Mouse (Mus musculus) megakaryocyte, embryonic 14.5 days (primary cell): Measurements from ENCODE around the gene Ptpra. TPM values are rescaled to one million over a fixed set of nuclear protein-coding genes. Genes with fewer than 3 reads are reported as not detected.
A peak's percentile ranks its signal among the peaks of the same experiment; 100 is the strongest.
"Not testable (repeated sequence)": the region's sequence is repeated elsewhere in the genome, so short reads cannot be mapped to it uniquely, and the experiment has no call there.

Experiments used
- H3K27me3 ChIP-seq: replicated peaks from 2 replicates; pipeline ENCODE3; 2012; ENCODE audit warnings: inconsistent platforms
- H3K36me3 ChIP-seq: replicated peaks from 2 replicates; pipeline ENCODE3; 2012; ENCODE audit warnings: low read length, inconsistent platforms, mixed read lengths
- H3K4me1 ChIP-seq: 2 replicates; pipeline ENCODE4 v1.6.1; 2012; ENCODE audit warnings: inconsistent platforms
- H3K4me3 ChIP-seq: replicated peaks from 2 replicates; pipeline ENCODE3; 2012; ENCODE audit warnings: moderate library complexity, mild to moderate bottlenecking, inconsistent platforms
- H3K9me3 ChIP-seq: 2 replicates; pipeline ENCODE4 v1.6.1; 2012; ENCODE audit warnings: inconsistent platforms
- FLI1 ChIP-seq: IDR thresholded peaks from 2 replicates; pipeline ENCODE4 v1.6.1; 2012; ENCODE audit warnings: low read length, inconsistent platforms, mixed read lengths
- GATA1 ChIP-seq: IDR thresholded peaks from 3 replicates; pipeline ENCODE4 v1.6.1; 2012; ENCODE audit warnings: mixed read lengths, low read length, inconsistent platforms, borderline replicate concordance
- polyA plus RNA-seq: library from polyadenylated mRNA; stranded (reverse); fragments of >175 nt; gene quantifications from 2 replicates; pipeline ENCODE4 v1.2.3, GENCODE M21; 2012; ENCODE audit warnings: low replicate concordance; ENCODE audit not compliant: insufficient read depth

Gene Ptpra
- polyA plus RNA-seq, 1 experiment = 14.1 TPM

DNA sequence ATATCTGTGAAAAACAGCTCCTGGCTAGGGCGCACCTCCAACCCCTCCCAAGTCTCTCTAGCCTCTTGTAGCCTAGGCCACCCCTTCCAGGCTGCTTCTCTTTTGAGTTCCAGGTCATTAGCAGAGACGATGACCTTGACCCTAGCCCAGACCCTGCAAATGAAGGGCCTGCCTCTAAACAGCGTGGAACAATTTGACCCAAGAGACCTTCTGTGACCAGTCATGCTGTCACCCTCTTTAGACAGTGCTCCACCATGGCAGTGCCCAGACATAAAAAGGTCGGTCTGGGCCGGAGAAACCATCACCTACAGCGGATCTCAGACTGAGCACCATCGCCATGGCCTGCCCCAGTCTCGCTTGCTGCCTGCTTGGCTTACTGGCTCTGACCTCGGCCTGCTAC is 125.8 kb downstream of the Ptpra start, which contains the start of gene Oxt:
Gene Oxt, plus strand, starts transcription at position 301 of the 400 bp plus-strand sequence.
- peaks cover 81% of the 10 kb centered on the region for H3K27me3 ChIP-seq
- peak within 1 kb of the TSS; percentile 78 for H3K4me3 ChIP-seq
- TF ChIP-seq GATA1 (no peak), FLI1 (no peak)
- peaks cover 50% of the 10 kb centered on the region for H3K4me1 ChIP-seq
- no peaks in the 10 kb centered on the region for H3K9me3 ChIP-seq
- no peaks in the 10 kb centered on the region for H3K36me3 ChIP-seq

DNA sequence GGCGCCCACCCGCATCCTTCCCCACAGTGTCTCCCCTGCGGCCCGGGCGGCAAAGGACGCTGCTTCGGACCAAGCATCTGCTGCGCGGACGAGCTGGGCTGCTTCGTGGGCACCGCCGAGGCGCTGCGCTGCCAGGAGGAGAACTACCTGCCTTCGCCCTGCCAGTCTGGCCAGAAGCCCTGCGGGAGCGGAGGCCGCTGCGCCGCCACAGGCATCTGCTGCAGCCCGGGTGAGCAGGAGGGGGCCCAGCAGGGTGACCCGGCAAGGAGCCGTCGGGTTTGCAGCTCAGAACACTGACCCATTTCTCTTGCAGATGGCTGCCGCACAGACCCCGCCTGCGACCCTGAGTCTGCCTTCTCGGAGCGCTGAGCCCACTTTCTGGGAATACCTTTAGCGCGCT is 126.5 kb downstream of the Ptpra start:
- H3K36me3 ChIP-seq, H3K9me3 ChIP-seq: not testable (repeated sequence)
- Histone ChIP-seq H3K27me3 (peaks cover 86% of the 10 kb centered on the region), H3K4me3 (peak overlapping the region; percentile 78), H3K4me1 (peaks cover 56% of the 10 kb centered on the region)

DNA sequence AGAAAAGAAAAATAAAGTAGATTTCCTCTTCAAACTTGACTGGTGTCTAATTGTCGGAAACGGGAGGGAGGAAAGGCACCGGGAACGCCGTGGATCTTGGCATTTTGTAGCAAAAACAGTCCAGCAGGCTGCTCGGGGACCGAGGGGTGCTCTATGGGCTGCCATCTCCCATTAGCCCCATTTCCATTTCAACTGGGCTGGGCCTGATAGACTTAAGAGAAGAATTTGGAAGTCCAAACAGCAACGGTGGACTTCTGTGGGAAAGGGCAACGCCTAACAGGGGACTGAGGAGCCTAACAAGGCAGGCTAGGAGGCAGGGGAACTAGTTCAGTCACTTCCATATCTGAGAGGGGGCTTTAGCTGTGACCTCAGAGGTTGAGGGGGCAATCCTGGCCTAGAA is 126.9 kb downstream of the Ptpra start:
- peak overlapping the region; percentile 71 for H3K4me3 ChIP-seq
- H3K36me3 ChIP-seq = no peaks in the 10 kb centered on the region
- no peaks in the 10 kb centered on the region for H3K9me3 ChIP-seq
- TF ChIP-seq GATA1 (no peak), FLI1 (no peak)
- peaks cover 87% of the 10 kb centered on the region for H3K27me3 ChIP-seq
- H3K4me1 ChIP-seq = peaks cover 56% of the 10 kb centered on the region

DNA sequence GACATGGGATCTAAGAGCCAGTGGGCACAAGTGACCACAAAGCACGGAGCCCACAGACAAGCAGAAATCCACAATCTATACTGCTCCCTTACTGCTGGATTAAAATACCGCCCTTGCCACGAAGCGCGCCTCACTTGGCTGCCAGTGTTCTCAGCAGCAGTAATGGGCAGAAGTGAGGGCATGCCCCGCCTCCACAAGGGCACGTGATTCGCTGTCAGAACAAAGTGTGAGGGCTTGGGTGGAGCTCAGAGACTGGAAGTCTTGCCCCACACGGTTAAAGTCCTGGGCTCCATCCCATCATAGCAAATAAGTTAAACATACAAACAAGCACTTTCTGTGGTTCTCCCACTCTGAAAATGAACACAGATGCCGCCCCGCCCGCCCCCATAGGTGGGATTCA is 127.6 kb downstream of the Ptpra start:
- Histone ChIP-seq H3K9me3 (no peaks in the 10 kb centered on the region), H3K4me3 (peak overlapping the region; percentile 89), H3K36me3 (no peaks in the 10 kb centered on the region), H3K27me3 (peaks cover 88% of the 10 kb centered on the region), H3K4me1 (peaks cover 61% of the 10 kb centered on the region)
- TF ChIP-seq FLI1 (no peak), GATA1 (no peak)

DNA sequence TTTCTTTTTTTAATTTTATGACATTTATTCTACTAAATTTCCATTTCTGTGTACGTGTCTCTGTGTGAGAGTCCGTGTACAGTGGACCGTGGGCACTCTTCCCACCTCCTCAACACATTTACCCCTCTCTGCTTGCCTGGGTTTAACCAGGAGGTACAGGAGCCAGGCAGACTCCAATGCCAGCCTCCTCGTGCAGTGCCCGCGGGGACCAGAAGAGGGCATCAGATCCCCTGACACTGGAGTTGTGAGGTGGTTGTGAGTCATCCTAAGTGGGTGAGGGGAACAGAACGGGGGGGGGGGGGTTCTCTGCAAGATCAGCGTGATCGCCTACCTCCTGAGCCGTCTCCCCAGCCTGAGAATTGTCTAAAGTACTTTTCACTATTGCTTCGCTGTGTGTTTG is 128.1 kb downstream of the Ptpra start:
- H3K27me3 ChIP-seq = peaks cover 89% of the 10 kb centered on the region
- no peaks in the 10 kb centered on the region for H3K36me3 ChIP-seq
- H3K9me3 ChIP-seq = no peaks in the 10 kb centered on the region
- TF ChIP-seq GATA1 = no peak
- no peak for TF ChIP-seq FLI1
- H3K4me1 ChIP-seq = peaks cover 64% of the 10 kb centered on the region
- H3K4me3 ChIP-seq = peak overlapping the region; percentile 83

DNA sequence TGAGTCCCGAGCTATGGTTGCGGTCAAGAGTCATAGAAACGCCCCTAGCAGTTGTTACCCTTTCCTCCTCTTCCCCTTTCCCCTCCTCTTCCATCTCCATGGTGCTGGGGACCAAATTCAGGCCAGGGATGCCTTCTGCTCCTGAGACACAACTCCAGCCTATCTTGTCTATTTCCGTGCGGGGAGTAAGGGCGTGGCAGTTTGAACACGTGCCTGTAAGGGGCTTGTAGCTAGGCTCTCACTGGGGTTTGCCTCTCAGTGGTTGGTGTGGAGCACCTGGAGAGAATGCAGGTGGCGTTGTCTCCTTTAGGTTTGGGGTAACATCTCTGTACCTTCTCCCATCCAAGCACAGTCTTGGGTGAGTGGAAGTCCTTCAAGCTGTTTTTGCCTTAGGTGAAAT is 129.7 kb downstream of the Ptpra start:
- peaks cover 94% of the 10 kb centered on the region for H3K27me3 ChIP-seq
- TF ChIP-seq GATA1 = no peak
- no peak for TF ChIP-seq FLI1
- H3K9me3 ChIP-seq = no peaks in the 10 kb centered on the region
- H3K4me1 ChIP-seq = peaks cover 78% of the 10 kb centered on the region
- peak overlapping the region; percentile 51 for H3K4me3 ChIP-seq
- no peaks in the 10 kb centered on the region for H3K36me3 ChIP-seq

DNA sequence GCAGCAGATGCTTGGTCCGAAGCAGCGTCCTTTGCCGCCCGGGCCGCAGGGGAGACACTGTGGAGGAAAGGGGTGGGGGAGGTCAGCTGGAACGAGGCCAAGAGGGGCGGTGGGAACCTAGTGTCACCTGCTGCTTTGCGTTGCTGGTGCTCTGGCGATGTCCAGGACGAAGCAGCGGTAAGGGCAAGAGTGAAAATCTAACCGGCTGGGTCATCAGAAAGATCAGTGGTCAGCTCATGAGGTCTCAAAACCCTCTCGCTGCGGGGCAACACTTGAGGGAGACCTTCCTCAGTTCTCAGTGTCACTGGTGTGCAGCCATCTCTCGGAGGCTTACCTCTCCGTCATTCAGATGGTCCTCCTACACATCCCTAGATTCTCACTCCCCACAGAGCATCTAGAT is 131.1 kb downstream of the Ptpra start:
- H3K27me3 ChIP-seq = peaks cover 88% of the 10 kb centered on the region
- no peak for TF ChIP-seq FLI1
- no peak for TF ChIP-seq GATA1
- no peaks in the 10 kb centered on the region for H3K36me3 ChIP-seq
- H3K4me3 ChIP-seq = peak overlapping the region; percentile 71
- no peaks in the 10 kb centered on the region for H3K9me3 ChIP-seq
- peaks cover 84% of the 10 kb centered on the region for H3K4me1 ChIP-seq

DNA sequence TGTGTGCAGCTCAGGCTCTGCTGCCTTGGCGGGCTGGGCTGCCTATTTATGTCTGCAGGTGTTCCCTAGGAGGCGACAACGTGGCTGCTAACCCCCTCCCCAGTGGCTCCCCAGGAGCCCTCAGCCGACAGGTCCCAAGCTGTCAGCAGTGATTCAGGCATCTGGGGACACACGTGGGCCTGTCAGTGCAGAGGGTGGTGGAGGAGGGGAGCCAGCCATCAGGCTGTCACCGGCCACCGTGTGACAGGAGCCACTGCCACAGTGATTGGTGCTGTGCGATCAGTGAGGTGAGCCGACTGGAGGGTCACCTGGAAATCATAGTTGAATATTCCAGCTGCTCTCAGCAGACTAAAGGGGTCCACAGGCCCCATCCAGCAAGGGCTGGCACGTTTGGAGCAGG is 132.5 kb downstream of the Ptpra start, which contains the start of gene Avp:
Gene Avp, minus strand, starts transcription at position 3 of the 400 bp plus-strand sequence.
- Histone ChIP-seq H3K4me1 (peaks cover 82% of the 10 kb centered on the region), H3K4me3 (no peak within 1 kb of the TSS), H3K27me3 (peaks cover 76% of the 10 kb centered on the region), H3K36me3 (no peaks in the 10 kb centered on the region), H3K9me3 (no peaks in the 10 kb centered on the region)
- TF ChIP-seq FLI1 = no peak
- TF ChIP-seq GATA1 = no peak

DNA sequence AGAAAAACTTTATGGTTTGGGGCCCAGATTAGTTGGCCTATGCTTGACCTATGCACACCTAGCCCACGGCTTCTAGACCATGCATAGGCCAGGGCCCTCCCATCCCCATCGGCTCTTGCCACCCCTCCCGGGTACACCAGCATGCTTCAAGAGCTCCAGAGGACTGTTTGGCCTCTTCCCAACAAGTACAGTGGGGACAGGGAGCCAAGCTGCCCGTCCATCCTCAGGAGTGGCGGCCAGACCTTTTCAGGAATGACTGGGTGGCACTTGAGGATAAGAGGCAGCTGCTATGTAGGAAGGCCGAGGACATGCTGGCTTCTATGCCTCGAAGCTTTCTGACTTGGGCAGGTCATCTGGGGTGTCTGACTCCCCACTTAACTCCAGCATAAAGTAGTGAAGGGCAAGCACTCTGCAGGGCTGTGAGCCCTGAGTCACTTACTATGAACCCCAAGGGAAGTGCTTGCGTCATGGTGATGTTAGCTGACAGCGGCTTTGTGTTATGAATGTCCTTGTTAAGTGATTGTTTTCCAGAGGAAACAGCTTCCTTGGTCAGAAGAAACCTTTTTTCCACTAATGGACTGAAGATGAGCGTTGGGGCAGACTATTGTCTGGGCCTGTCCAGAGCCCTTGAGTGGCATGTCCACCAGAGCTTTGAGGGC is 134.0 kb downstream of the Ptpra start:
- Histone ChIP-seq H3K36me3 (peaks cover 1% of the 10 kb centered on the region), H3K27me3 (peaks cover 63% of the 10 kb centered on the region)
- TF ChIP-seq FLI1 (no peak), GATA1 (no peak)

DNA sequence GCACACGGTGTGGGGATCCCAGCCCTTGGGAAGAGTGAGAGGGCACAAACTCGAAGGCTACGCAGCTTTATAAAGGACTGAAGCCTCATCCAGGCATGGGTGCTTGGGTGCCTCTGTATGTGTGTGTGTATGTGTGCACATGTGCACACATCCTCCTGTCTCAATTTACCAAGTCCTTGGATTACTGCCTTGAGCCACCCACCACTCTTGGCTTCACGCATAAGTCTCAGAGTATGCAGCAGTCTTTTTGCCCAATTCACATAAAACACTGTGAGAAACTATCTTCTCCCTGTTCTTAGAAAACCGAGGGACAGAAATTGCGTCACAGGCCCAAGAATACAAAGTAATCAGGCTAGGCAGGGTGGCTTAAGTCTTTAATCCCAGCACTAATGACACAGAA is 135.9 kb downstream of the Ptpra start:
- TF ChIP-seq GATA1 (no peak), FLI1 (no peak)
- no peaks in the 10 kb centered on the region for H3K9me3 ChIP-seq

More for the DNA sequence above, 134.0 kb downstream of the Ptpra start:
- Histone ChIP-seq H3K4me1 (peaks cover 82% of the 10 kb centered on the region), H3K9me3 (no peaks in the 10 kb centered on the region), H3K4me3 (peak overlapping the region; percentile 11)

More for the DNA sequence above, 135.9 kb downstream of the Ptpra start:
- Histone ChIP-seq H3K4me3 (no peak overlapping the region), H3K36me3 (peaks cover 18% of the 10 kb centered on the region), H3K4me1 (peaks cover 64% of the 10 kb centered on the region), H3K27me3 (peaks cover 43% of the 10 kb centered on the region)
